Mouse (Mus musculus): ENCODE data around the gene Tspan5. TPM values are rescaled to one million over a fixed set of nuclear protein-coding genes. Genes with fewer than 3 reads are reported as not detected.

The Tspan5 gene
- polyA plus RNA-seq, 1 experiment from 2014 or later, result 101 TPM

DNA sequence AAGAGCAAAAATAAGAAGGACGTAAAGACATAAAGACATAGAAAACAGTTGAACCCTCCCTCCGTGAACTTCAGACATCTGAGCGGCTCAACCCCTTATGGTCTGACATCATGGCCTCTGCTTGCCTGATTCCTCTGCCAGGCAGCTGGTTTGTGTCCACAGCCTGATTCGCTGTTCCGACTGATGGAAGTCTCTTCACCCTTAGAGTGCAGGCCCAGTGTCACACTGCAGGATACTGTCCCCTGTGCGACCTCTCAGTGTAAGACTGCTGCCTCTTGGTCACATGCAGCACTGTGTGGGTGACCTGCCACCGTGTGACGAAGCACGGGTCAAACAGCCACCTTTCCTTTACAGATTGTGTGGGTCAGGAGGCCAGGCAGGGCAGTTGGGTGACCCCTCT lies 39.5 kb downstream of the Tspan5 start:
- WGBS, result 66% methylated on average over 9 of the region's 9 CpGs
- Histone ChIP-seq H3K9ac (no peak overlapping the region), H3K4me3 (no peak overlapping the region), H3K27me3 (no peaks in the 10 kb centered on the region), H3K36me3 (no peaks in the 10 kb centered on the region), H3K4me1 (replicated peaks) (peaks cover 81% of the 10 kb centered on the region), H3K9me3 (no peaks in the 10 kb centered on the region), H3K27ac (replicated peaks) (0 out of 2 replicates have a peak overlapping the region, but pooled peaks have one; percentile 57), H3K4me2 (no peak overlapping the region)
- no peak; the same call in 1 of the 2 replicates for ATAC-seq (ENCODE audit: low read depth)

DNA sequence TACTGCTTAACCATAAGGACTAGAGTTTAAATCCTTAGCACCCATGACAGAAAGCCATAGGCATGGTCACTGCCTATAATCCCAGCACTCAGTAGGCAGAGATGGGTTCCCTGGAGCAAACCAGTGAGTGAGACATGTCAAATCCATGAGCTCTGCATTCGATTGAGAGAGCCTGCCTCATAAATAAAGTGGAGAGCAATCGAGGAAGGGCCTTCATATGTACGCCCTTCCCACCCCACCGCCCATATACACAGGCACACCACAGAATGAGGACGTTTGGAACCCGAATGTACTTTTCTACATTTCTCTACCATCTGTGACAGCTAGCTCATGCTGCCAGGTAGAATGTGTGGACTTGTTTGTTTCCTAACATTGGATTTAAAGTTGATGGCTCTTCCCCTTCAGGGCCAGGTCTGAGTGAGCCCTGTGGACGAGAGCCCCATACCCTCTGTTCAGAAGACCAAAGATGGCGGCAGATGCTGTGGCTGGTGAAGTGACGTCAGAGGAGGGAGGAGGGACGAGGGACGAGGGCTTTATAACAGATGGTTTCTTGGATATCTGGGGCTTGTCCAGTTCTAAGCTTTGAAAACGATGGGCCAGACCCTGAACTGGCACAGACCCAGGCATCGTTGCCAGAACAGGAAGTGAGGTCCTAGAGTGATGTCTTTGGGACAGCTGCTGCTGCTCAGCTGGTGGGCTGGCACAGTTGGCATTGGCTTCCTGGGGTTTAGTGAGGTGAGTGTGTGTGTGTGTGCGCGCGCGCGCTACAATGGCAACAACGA lies 42.1 kb downstream of the Tspan5 start:
- peaks cover 64% of the 10 kb centered on the region for H3K4me1 ChIP-seq (replicated peaks)
- no peaks in the 10 kb centered on the region for H3K36me3 ChIP-seq
- no peaks in the 10 kb centered on the region for H3K9me3 ChIP-seq
- no peak overlapping the region for H3K4me3 ChIP-seq
- H3K27ac ChIP-seq (replicated peaks), result peak overlapping the region; percentile 25
- no peak overlapping the region for H3K9ac ChIP-seq
- H3K27me3 ChIP-seq, result no peaks in the 10 kb centered on the region
- peak; percentile 34; the same call in 1 of the 2 replicates for ATAC-seq (ENCODE audit: low read depth)
- WGBS, result 73% methylated on average over 19 of the region's 19 CpGs
- H3K4me2 ChIP-seq, result no peak overlapping the region

DNA sequence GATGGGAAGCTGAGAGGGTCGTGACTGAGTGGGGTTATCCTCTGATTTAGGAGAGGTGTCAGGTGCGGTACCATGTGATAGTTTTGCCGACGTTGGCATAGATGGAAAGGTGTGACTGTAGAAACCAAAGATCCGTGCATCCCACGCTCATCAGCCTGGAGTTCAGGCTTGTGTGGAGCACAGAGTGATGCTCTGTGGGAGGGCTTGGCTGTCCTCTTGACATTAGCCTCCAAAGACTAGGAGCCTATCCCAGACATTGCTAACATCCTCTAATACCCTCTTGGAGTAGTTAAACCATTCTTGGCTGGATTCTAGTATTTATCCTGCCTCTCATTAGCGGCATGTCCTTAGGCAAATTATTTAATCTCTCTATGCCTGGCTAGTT lies 42.6 kb downstream of the Tspan5 start:
- ATAC-seq (ENCODE audit: low read depth), result no peak
- peaks cover 58% of the 10 kb centered on the region for H3K4me1 ChIP-seq (replicated peaks)
- WGBS, result 75% methylated on average over 7 of the region's 7 CpGs

DNA sequence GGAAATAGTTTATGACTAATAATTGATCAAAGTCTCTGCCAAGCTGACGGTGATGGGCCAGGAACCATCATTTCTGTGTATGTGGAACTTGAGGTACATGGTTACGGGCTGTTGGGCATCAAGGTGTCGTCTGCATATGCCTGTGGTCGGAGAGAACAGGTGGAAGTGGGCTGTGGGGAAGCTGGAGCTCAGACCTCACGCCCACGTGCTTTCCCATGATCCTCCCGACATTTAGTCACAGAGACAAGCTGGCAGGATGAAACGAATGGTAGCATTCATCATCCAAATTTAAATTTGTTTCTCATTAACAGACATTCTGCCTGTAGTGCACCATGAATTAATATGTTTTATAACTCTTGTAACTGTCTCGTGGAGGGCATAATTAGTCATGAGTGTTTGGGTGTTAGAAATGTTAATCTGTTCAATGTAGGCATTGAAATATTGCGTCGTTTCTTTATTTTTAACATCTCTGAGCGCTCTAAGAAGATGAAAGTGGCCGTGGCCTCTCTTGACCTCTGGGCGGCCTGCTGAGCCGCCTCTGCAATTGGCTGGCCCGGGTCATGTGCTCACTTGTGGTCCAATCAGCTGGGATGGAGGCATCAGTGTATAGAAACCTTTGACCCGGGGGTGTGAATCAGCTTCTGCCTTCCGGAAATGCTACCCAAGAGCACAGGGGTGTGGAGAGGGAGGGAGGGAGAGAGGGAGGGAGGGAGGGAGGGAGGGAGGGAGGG lies 45.9 kb downstream of the Tspan5 start:
- H3K4me2 ChIP-seq, result no peak overlapping the region
- H3K9ac ChIP-seq, result no peak overlapping the region
- no peaks in the 10 kb centered on the region for H3K9me3 ChIP-seq
- WGBS, result 79% methylated on average over 18 of the region's 18 CpGs
- no peak for ATAC-seq (ENCODE audit: low read depth)
- H3K4me1 ChIP-seq (replicated peaks), result peaks cover 36% of the 10 kb centered on the region
- H3K4me3 ChIP-seq, result no peak overlapping the region
- H3K27ac ChIP-seq (replicated peaks), result no peak overlapping the region
- no peaks in the 10 kb centered on the region for H3K36me3 ChIP-seq
- H3K27me3 ChIP-seq, result no peaks in the 10 kb centered on the region

More for the DNA sequence above, 42.6 kb downstream of the Tspan5 start:
- Histone ChIP-seq H3K27ac (replicated peaks) (peak overlapping the region; percentile 25; the same call in 1 of the 2 replicates), H3K4me2 (no peak overlapping the region), H3K9ac (no peak overlapping the region), H3K27me3 (no peaks in the 10 kb centered on the region), H3K36me3 (no peaks in the 10 kb centered on the region), H3K4me3 (no peak overlapping the region), H3K9me3 (no peaks in the 10 kb centered on the region)

DNA sequence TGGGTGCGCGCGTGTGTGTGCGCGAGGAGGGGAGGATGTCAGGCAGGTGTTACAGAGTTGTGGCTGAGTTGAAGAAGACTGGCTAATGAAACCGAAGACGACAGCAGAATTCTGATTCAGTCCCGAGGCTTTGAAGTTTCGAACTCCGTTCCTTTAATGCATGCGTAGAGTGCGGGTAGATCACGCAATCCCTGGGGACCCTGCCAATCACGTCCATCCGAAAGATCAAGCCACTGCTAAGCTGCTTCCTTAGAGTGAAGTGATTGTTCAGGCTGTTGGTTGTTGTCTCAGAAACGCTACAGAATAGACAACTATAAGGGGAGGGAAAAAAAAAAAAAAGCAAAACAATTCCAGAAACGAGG lies 46.5 kb downstream of the Tspan5 start:
- H3K27ac ChIP-seq (replicated peaks), result no peak overlapping the region
- peaks cover 31% of the 10 kb centered on the region for H3K4me1 ChIP-seq (replicated peaks)
- no peak overlapping the region for H3K4me3 ChIP-seq
- no peak overlapping the region for H3K9ac ChIP-seq
- WGBS, result 81% methylated on average over 16 of the region's 17 CpGs
- H3K4me2 ChIP-seq, result no peak overlapping the region
- no peaks in the 10 kb centered on the region for H3K27me3 ChIP-seq
- H3K9me3 ChIP-seq, result no peaks in the 10 kb centered on the region
- ATAC-seq (ENCODE audit: low read depth), result no peak
- H3K36me3 ChIP-seq, result no peaks in the 10 kb centered on the region

DNA sequence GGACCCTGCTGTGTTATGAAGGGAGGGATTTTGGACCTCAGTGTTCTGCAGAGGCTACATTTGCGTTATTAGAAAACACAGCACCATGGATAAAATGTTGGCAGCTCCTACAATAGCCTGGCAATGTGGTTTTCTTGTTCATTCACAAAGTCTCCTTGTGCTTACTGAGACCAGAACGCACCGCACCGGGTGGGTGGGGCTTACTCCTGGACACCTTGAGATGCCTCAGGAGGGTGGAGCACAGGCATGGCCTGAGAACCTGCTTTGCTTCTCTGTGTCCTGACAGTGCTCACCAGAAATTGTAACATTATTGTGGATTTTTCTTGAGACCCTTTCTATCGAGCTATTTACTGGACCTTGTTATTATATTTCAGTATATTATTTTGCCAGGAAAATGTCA lies 47.3 kb downstream of the Tspan5 start:
- Histone ChIP-seq H3K9ac (no peak overlapping the region), H3K4me2 (no peak overlapping the region), H3K27ac (replicated peaks) (no peak overlapping the region), H3K4me1 (replicated peaks) (peaks cover 23% of the 10 kb centered on the region), H3K27me3 (no peaks in the 10 kb centered on the region), H3K4me3 (no peak overlapping the region), H3K36me3 (no peaks in the 10 kb centered on the region), H3K9me3 (no peaks in the 10 kb centered on the region)
- no peak for ATAC-seq (ENCODE audit: low read depth)
- 91% methylated on average over 5 of the region's 5 CpGs for WGBS

DNA sequence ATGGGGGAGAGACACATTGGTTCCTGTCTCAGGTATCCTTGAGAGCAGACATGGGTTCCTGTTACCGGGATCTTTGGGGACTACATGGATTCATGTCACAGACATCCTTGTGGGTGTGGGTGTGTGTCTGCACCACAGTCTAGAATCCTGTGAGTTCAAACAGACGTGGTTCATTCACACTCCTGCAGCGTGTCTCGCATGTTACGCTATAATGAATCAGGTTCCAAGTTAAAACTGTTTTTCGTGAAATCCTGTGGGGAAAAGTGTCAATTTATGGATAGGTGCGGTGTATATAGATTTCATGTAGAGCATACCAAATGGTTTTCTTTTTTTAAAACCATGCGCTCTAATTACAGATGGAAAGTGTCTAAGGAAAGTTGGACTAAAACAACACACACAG lies 52.5 kb downstream of the Tspan5 start:
- Histone ChIP-seq H3K27me3 (no peaks in the 10 kb centered on the region), H3K4me1 (replicated peaks) (peaks cover 11% of the 10 kb centered on the region), H3K9ac (no peak overlapping the region), H3K36me3 (no peaks in the 10 kb centered on the region), H3K9me3 (no peaks in the 10 kb centered on the region), H3K27ac (replicated peaks) (no peak overlapping the region), H3K4me3 (no peak overlapping the region), H3K4me2 (no peak overlapping the region)
- WGBS, result 93% methylated on average over 8 of the region's 8 CpGs
- no peak for ATAC-seq (ENCODE audit: low read depth)

DNA sequence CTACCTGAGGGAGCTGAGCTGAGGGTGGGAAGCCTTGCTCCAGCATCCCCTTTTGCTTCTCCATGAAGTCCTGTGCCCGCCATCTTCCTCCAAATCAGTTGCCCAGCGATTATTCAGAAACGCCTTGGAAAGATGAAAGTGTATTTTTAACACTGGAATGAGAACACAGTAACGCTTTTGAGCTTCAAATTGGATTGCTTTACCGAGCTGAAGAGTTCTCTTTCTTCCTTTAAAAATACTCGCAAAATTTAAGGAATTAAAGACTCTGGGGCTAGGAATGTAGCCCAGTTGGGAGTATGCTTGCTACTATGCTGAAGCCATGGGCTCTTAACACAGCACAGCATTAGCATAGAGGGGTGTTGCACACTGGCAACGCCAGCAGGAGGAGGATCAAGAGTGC lies 54.0 kb downstream of the Tspan5 start:
- Histone ChIP-seq H3K27me3 (no peaks in the 10 kb centered on the region), H3K9ac (no peak overlapping the region), H3K36me3 (no peaks in the 10 kb centered on the region), H3K4me1 (replicated peaks) (peaks cover 20% of the 10 kb centered on the region), H3K27ac (replicated peaks) (no peak overlapping the region), H3K4me3 (no peak overlapping the region), H3K4me2 (no peak overlapping the region), H3K9me3 (no peaks in the 10 kb centered on the region)
- WGBS, result 94% methylated on average over 7 of the region's 7 CpGs
- no peak for ATAC-seq (ENCODE audit: low read depth)

DNA sequence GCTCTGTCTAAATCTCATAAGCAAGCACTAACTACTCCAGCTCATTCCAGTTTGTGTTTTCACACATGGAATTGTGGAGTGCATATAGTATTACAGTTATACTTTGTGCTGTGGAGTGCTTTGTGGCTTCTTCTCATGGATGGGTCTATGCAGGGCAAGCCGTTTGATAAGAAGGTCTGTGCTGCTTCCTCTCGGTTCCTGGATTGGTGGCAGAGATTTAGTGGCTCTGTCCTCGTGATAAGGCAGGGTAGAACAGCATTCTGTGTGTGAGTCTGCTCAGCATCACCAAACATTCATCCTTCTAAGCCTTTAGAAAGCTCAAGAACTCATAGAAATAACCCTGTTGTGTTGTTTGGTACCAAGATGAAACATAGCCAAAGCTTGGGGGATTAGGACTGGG lies 54.6 kb downstream of the Tspan5 start:
- Histone ChIP-seq H3K27ac (replicated peaks) (no peak overlapping the region), H3K27me3 (no peaks in the 10 kb centered on the region), H3K9me3 (no peaks in the 10 kb centered on the region), H3K4me3 (no peak overlapping the region), H3K9ac (no peak overlapping the region), H3K4me2 (no peak overlapping the region), H3K4me1 (replicated peaks) (peaks cover 22% of the 10 kb centered on the region), H3K36me3 (no peaks in the 10 kb centered on the region)
- WGBS, result 84% methylated on average over 3 of the region's 3 CpGs
- ATAC-seq (ENCODE audit: low read depth), result no peak

DNA sequence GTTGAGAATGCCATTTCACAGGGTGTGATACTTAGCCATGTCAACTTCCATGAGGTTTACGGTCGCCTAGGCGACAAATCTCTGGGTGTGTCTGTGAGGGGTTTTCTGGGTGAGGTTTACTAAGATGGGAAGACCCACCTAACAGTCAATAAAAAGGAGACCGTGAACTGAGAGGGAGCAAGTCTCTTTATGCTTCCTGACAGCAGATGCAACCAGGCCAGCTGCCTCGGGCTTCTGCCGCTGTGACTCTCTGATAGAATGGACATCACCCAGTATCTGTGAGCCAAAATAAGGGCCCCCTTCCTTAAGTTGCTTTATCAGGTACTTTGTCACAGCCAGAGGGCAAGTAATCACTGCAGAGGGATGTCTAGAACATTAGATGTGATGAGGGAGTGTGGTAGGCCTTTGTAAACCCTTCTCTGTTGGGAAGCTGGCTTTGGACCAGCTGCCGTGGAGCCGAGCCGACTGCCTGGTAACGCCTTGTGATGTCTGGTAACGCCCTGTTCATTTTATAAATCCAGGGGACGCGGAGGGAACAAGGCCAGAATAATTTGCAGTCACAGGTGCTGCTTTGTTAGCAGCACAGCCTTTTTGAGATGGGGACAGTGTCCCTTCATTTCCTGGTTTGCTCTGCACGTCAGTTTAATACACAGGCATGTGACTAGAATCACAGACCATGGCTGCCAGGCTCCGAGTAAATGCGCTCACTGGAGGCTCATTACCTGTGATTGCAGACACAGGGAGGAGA lies 58.8 kb downstream of the Tspan5 start:
- Histone ChIP-seq H3K27me3 (no peaks in the 10 kb centered on the region), H3K4me1 (replicated peaks) (peaks cover 53% of the 10 kb centered on the region), H3K9me3 (no peaks in the 10 kb centered on the region), H3K9ac (peak overlapping the region; percentile 54), H3K36me3 (no peaks in the 10 kb centered on the region), H3K4me2 (peak overlapping the region; percentile 40), H3K4me3 (peak overlapping the region; percentile 8; the same call in 1 of the 2 replicates), H3K27ac (replicated peaks) (peak overlapping the region; percentile 91)
- ATAC-seq (ENCODE audit: low read depth), result peak; percentile 74
- 27% methylated on average over 16 of the region's 16 CpGs for WGBS

DNA sequence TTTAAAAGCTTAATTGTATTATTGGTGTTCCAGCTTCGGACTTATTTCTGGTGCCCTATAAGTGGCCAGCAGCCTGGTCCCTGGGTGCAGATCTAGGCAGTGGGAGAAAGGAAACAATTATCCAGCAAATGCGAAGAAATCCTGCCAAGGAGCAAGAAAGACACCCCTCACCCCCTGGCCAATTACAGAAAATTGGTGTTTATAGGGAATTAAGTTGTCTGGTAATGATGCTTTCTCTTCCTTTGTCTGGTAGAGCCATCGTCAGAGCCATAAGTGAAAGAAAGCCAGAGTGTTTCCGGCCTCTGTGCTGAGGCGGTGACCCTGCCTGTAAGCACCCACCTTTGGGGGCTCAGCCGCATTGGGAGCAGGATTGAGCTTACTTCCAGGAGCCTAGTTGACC lies 59.7 kb downstream of the Tspan5 start:
- H3K4me1 ChIP-seq (replicated peaks), result peaks cover 53% of the 10 kb centered on the region

More for the DNA sequence above, 59.7 kb downstream of the Tspan5 start:
- Histone ChIP-seq H3K4me3 (no peak overlapping the region), H3K27ac (replicated peaks) (peak overlapping the region; percentile 91), H3K27me3 (no peaks in the 10 kb centered on the region), H3K4me2 (peak overlapping the region; percentile 40), H3K9ac (peak overlapping the region; percentile 41), H3K36me3 (no peaks in the 10 kb centered on the region), H3K9me3 (no peaks in the 10 kb centered on the region)
- ATAC-seq (ENCODE audit: low read depth), result peak; percentile 5; the same call in 1 of the 2 replicates
- 62% methylated on average over 6 of the region's 6 CpGs for WGBS

Measured in neural tube, embryonic 13.5 days (tissue).